Mouse (Mus musculus): Measurements from ENCODE around the gene Tubg2. TPM values are rescaled to one million over a fixed set of nuclear protein-coding genes. Genes with fewer than 3 reads are reported as not detected.
A peak's percentile ranks its signal among the peaks of the same experiment; 100 is the strongest.

Tubg2 gene
- polyA plus RNA-seq, 1 experiment from 2014 or later = 43.0 TPM

DNA sequence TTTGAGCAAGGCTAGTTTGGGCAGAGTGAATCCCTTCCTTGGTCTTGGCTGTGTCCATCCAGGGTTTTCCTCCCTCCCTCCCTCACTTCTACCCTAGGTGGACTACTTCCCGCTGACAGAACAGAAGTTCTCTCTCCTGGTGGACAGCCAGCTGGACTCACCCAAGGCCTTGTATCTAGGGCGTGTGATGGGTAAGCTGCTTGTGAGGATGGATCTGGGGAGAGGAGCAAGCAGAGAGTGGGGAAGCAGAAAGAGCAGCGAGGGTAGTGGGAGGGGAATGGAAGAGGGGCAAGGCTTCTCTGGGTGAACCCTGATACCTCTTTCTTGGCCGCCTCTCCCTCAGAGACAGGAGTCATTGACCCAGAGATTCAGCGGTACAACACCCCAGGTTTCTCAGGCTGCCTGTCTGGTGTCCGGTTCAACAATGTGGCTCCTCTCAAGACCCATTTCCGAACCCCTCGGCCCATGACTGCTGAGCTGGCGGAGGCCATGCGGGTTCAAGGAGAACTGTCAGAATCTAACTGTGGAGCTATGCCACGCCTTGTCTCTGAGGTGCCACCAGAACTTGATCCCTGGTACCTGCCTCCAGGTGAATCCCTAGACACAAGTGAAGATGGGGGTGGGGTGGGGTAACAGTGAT, 32.6 kb downstream of the Tubg2 start:
- Histone ChIP-seq H3K9ac (replicated peaks; ENCODE audit: low read depth, low read length) (no peak overlapping the region), H3K4me1 (replicated peaks; ENCODE audit: control insufficient read depth, insufficient read depth, low read length) (peaks cover 16% of the 10 kb centered on the region), H3K9me3 (ENCODE audit: control insufficient read depth, low read length) (no peaks in the 10 kb centered on the region), H3K4me3 (replicated peaks; ENCODE audit: low read length) (no peak overlapping the region), H3K4me2 (ENCODE audit: low read length) (no peak overlapping the region), H3K27ac (ENCODE audit: low read length) (no peak overlapping the region), H3K27me3 (replicated peaks; ENCODE audit: control insufficient read depth, insufficient read depth, low read length) (no peaks in the 10 kb centered on the region), H3K36me3 (ENCODE audit: control insufficient read depth, insufficient read depth) (no peaks in the 10 kb centered on the region)
- ATAC-seq = no peak
- WGBS = 83% methylated on average over 11 of the region's 11 CpGs

- Histone ChIP-seq H3K4me1 (replicated peaks; ENCODE audit: control insufficient read depth, insufficient read depth, low read length) (peaks cover 16% of the 10 kb centered on the region), H3K9ac (replicated peaks; ENCODE audit: low read depth, low read length) (no peak overlapping the region), H3K4me2 (ENCODE audit: low read length) (no peak overlapping the region), H3K27ac (ENCODE audit: low read length) (peak overlapping the region; percentile 56; the same call in 1 of the 2 replicates), H3K9me3 (ENCODE audit: control insufficient read depth, low read length) (no peaks in the 10 kb centered on the region), H3K36me3 (ENCODE audit: control insufficient read depth, insufficient read depth) (no peaks in the 10 kb centered on the region), H3K27me3 (replicated peaks; ENCODE audit: control insufficient read depth, insufficient read depth, low read length) (no peaks in the 10 kb centered on the region), H3K4me3 (replicated peaks; ENCODE audit: low read length) (no peak overlapping the region)
- WGBS = 10% methylated on average over 6 of the region's 6 CpGs
- peak; percentile 68 for ATAC-seq
Observed at GRCm38 (mm10) chr11:101189495-101190180, 33.9 kb downstream of the Tubg2 start.

DNA sequence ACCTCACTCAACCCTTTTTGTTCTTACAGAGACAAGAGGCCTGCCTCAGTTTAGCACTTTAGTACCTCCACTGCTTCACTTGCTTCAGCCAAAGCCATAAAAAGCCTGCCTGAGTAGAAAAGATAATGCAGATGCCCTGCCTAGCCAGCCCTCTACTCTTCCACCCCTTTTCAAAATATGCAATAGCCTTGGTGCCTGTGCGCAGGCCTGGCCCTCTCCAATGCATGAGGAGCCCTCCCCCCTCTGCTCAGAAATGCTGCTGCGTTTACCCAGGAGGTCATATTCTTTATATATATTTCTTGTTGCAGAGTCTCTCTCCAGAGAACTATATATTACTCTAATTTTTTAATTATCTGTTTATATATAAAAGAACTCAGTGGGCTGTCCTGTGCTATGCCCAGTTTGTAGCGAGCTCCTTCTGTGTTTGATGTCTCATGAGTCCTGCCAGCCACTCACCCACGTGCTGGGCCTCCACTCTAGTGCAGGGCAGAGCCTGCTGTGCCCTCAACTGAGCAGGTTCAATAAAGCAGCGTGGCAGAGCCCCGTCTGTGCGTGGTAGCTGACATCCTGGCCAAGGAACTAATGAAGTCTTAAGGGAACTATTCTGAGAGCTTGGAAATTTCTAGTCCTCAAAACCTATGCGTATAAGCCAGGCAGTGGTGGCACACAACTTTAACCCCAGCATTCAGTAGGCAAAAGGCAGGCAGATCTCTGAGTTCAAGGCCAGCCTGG, 34.6 kb downstream of the Tubg2 start:
- H3K4me2 ChIP-seq (ENCODE audit: low read length) = no peak overlapping the region
- no peak overlapping the region for H3K9ac ChIP-seq (replicated peaks; ENCODE audit: low read depth, low read length)
- peak; percentile 37; the same call in 1 of the 2 replicates for ATAC-seq
- H3K36me3 ChIP-seq (ENCODE audit: control insufficient read depth, insufficient read depth) = no peaks in the 10 kb centered on the region
- H3K4me3 ChIP-seq (replicated peaks; ENCODE audit: low read length) = no peak overlapping the region
- H3K4me1 ChIP-seq (replicated peaks; ENCODE audit: control insufficient read depth, insufficient read depth, low read length) = peaks cover 16% of the 10 kb centered on the region
- WGBS = 47% methylated on average over 8 of the region's 8 CpGs
- no peaks in the 10 kb centered on the region for H3K9me3 ChIP-seq (ENCODE audit: control insufficient read depth, low read length)
- no peaks in the 10 kb centered on the region for H3K27me3 ChIP-seq (replicated peaks; ENCODE audit: control insufficient read depth, insufficient read depth, low read length)
- H3K27ac ChIP-seq (ENCODE audit: low read length) = peak overlapping the region; percentile 56; the same call in 1 of the 2 replicates

- Histone ChIP-seq H3K4me3 (replicated peaks; ENCODE audit: low read length) (no peak overlapping the region), H3K27me3 (replicated peaks; ENCODE audit: control insufficient read depth, insufficient read depth, low read length) (no peaks in the 10 kb centered on the region), H3K36me3 (ENCODE audit: control insufficient read depth, insufficient read depth) (no peaks in the 10 kb centered on the region), H3K27ac (ENCODE audit: low read length) (no peak overlapping the region), H3K4me2 (ENCODE audit: low read length) (no peak overlapping the region), H3K9ac (replicated peaks; ENCODE audit: low read depth, low read length) (no peak overlapping the region), H3K9me3 (ENCODE audit: control insufficient read depth, low read length) (no peaks in the 10 kb centered on the region), H3K4me1 (replicated peaks; ENCODE audit: control insufficient read depth, insufficient read depth, low read length) (peaks cover 16% of the 10 kb centered on the region)
- no peak for ATAC-seq
- 54% methylated on average over 17 of the region's 17 CpGs for WGBS
Observed at GRCm38 (mm10) chr11:101190913-101191907, 35.5 kb downstream of the Tubg2 start.

DNA sequence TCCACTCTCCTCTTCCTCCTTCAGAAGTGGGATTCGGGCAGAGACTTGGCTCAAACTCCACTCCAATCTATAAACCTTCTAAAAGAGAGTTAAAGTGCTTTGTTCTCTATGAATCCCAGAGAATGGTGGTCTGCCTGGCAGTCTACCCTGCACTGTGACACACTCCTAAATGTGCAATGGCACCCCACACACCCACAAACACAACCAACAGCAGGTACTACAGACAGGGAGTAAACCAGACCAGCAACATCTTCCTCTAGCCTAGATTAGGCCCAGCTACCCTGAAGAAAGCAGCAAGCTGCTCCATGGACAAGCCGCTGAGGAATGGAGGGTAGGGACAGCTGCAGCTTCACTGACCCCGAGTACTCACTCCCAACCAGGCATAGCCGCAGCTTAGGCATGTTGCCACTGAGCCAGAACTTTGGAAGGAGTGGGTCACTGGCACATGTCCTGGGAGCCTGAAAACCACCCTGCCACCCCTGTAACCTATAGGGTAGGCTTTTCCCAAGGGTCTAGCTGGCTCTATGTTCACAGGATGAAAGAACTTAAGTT, 36.3 kb downstream of the Tubg2 start:
- Histone ChIP-seq H3K9ac (replicated peaks; ENCODE audit: low read depth, low read length) (no peak overlapping the region), H3K27ac (ENCODE audit: low read length) (no peak overlapping the region), H3K27me3 (replicated peaks; ENCODE audit: control insufficient read depth, insufficient read depth, low read length) (no peaks in the 10 kb centered on the region), H3K9me3 (ENCODE audit: control insufficient read depth, low read length) (no peaks in the 10 kb centered on the region), H3K36me3 (ENCODE audit: control insufficient read depth, insufficient read depth) (peaks cover 3% of the 10 kb centered on the region), H3K4me1 (replicated peaks; ENCODE audit: control insufficient read depth, insufficient read depth, low read length) (peaks cover 16% of the 10 kb centered on the region), H3K4me2 (ENCODE audit: low read length) (no peak overlapping the region), H3K4me3 (replicated peaks; ENCODE audit: low read length) (no peak overlapping the region)
- no peak for ATAC-seq
- WGBS = 80% methylated on average over 4 of the region's 4 CpGs

DNA sequence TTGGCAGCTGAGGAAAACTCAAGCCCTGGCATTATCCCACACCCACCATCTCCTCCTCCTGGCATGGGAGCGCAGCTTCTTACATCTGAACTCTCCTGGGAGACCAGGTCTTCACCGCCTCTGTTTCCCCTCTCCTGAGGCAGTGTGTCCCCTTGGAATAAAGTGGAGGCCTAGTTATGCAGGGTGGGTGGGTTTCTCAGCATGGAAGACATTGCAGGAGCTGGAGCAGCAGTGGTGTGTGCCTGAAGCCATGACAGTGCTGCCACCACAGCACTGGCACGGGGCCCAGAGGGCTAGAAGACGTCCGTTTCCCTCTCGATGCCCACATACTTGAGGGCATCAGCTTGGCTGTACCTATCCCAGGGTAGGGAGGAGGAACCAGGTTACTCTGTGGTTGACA, 36.9 kb downstream of the Tubg2 start:
- H3K4me3 ChIP-seq (replicated peaks; ENCODE audit: low read length) = no peak overlapping the region

GRCm38 (mm10) chr11:101193076-101193475, 37.4 kb downstream of the Tubg2 start:
- Histone ChIP-seq H3K36me3 (ENCODE audit: control insufficient read depth, insufficient read depth) (peaks cover 6% of the 10 kb centered on the region), H3K4me2 (ENCODE audit: low read length) (no peak overlapping the region), H3K4me3 (replicated peaks; ENCODE audit: low read length) (no peak overlapping the region), H3K9ac (replicated peaks; ENCODE audit: low read depth, low read length) (no peak overlapping the region), H3K27ac (ENCODE audit: low read length) (no peak overlapping the region), H3K4me1 (replicated peaks; ENCODE audit: control insufficient read depth, insufficient read depth, low read length) (peaks cover 16% of the 10 kb centered on the region), H3K27me3 (replicated peaks; ENCODE audit: control insufficient read depth, insufficient read depth, low read length) (no peaks in the 10 kb centered on the region), H3K9me3 (ENCODE audit: control insufficient read depth, low read length) (no peaks in the 10 kb centered on the region)
- WGBS = 72% methylated on average over 7 of the region's 7 CpGs
- ATAC-seq = no peak

More for the DNA sequence above, 36.9 kb downstream of the Tubg2 start:
- no peak for ATAC-seq
- H3K9me3 ChIP-seq (ENCODE audit: control insufficient read depth, low read length) = no peaks in the 10 kb centered on the region
- no peak overlapping the region for H3K27ac ChIP-seq (ENCODE audit: low read length)
- no peak overlapping the region for H3K9ac ChIP-seq (replicated peaks; ENCODE audit: low read depth, low read length)
- 88% methylated on average over 6 of the region's 6 CpGs for WGBS
- no peaks in the 10 kb centered on the region for H3K27me3 ChIP-seq (replicated peaks; ENCODE audit: control insufficient read depth, insufficient read depth, low read length)
- no peak overlapping the region for H3K4me2 ChIP-seq (ENCODE audit: low read length)
- H3K36me3 ChIP-seq (ENCODE audit: control insufficient read depth, insufficient read depth) = peaks cover 4% of the 10 kb centered on the region
- peaks cover 16% of the 10 kb centered on the region for H3K4me1 ChIP-seq (replicated peaks; ENCODE audit: control insufficient read depth, insufficient read depth, low read length)

- Histone ChIP-seq H3K9me3 (ENCODE audit: control insufficient read depth, low read length) (no peaks in the 10 kb centered on the region), H3K9ac (replicated peaks; ENCODE audit: low read depth, low read length) (no peak overlapping the region), H3K27me3 (replicated peaks; ENCODE audit: control insufficient read depth, insufficient read depth, low read length) (no peaks in the 10 kb centered on the region), H3K27ac (ENCODE audit: low read length) (no peak overlapping the region), H3K4me2 (ENCODE audit: low read length) (no peak overlapping the region), H3K4me3 (replicated peaks; ENCODE audit: low read length) (no peak overlapping the region), H3K4me1 (replicated peaks; ENCODE audit: control insufficient read depth, insufficient read depth, low read length) (peaks cover 16% of the 10 kb centered on the region), H3K36me3 (ENCODE audit: control insufficient read depth, insufficient read depth) (peaks cover 9% of the 10 kb centered on the region)
- ATAC-seq = no peak
- 63% methylated on average over 5 of the region's 5 CpGs for WGBS
Observed at GRCm38 (mm10) chr11:101194137-101194536, 38.4 kb downstream of the Tubg2 start.

Data from forebrain, embryonic 16.5 days (tissue).